ENCODE assay signal across 24 mouse cellular contexts in genomic region chr1:176082306-176082705, GRCm38 (mm10).
DNase-seq lines count a peak whose midpoint lies in the region; ATAC-seq lines count a peak whose summit lies in the region.
"Had no signal": no experiment of that assay in that cellular context is flagged by ENCODE, and none has a peak within 500 bp of the region (broad histone marks: within the 10 kb centered on the region; RNA-seq: fewer than 3 reads in every experiment).

No protein-coding gene starts in this region.

- intact Hi-C loops in left cerebral cortex, postnatal 4 days (cut with DNase I) = no loop called here

- H3K9me3 ChIP-seq in hindbrain, embryonic 13.5 days = no peaks in the 10 kb centered on the region
- H3K9me3 ChIP-seq in hindbrain, embryonic 10.5 days = no peaks in the 10 kb centered on the region
- no peaks in the 10 kb centered on the region for H3K9me3 ChIP-seq in hindbrain, embryonic 14.5 days (ENCODE audit: control insufficient read depth, low read length)
- H3K9me3 ChIP-seq: embryonic facial prominence, embryonic 15.5 days; forebrain, embryonic 15.5 days; kidney, embryonic 15.5 days; limb, embryonic 13.5 days; liver, embryonic 12.5 days; midbrain, embryonic 12.5 days had no signal

- H3K9ac ChIP-seq in hindbrain, embryonic 13.5 days = no peak overlapping the region
- H3K9ac ChIP-seq in hindbrain, embryonic 14.5 days = no peak overlapping the region
- H3K9ac ChIP-seq: embryonic facial prominence, embryonic 15.5 days; forebrain, embryonic 15.5 days; heart, embryonic 12.5 days; kidney, embryonic 15.5 days; limb, embryonic 13.5 days; liver, embryonic 12.5 days; midbrain, embryonic 12.5 days had no signal

- H3K4me2 ChIP-seq in hindbrain, embryonic 13.5 days = no peak overlapping the region
- no peak overlapping the region for H3K4me2 ChIP-seq in hindbrain, embryonic 14.5 days (replicated peaks)
- H3K4me2 ChIP-seq: embryonic facial prominence, embryonic 15.5 days; forebrain, embryonic 15.5 days; heart, embryonic 12.5 days; kidney, embryonic 15.5 days; limb, embryonic 13.5 days; liver, embryonic 12.5 days; midbrain, embryonic 12.5 days had no signal

- H3K4me1 ChIP-seq in hindbrain, embryonic 13.5 days (replicated peaks) = peaks cover 28% of the 10 kb centered on the region
- peaks cover 6% of the 10 kb centered on the region for H3K4me1 ChIP-seq in hindbrain, embryonic 10.5 days (replicated peaks)
- peaks cover 13% of the 10 kb centered on the region for H3K4me1 ChIP-seq in hindbrain, embryonic 14.5 days (replicated peaks; ENCODE audit: control insufficient read depth, insufficient read depth, low read length)
- H3K4me1 ChIP-seq: kidney, embryonic 15.5 days; liver, embryonic 12.5 days had no signal

- H3K36me3 ChIP-seq in hindbrain, embryonic 13.5 days = no peaks in the 10 kb centered on the region
- H3K36me3 ChIP-seq in hindbrain, embryonic 10.5 days = no peaks in the 10 kb centered on the region
- no peaks in the 10 kb centered on the region for H3K36me3 ChIP-seq in hindbrain, embryonic 14.5 days (replicated peaks; ENCODE audit: control insufficient read depth, insufficient read depth)
- H3K36me3 ChIP-seq: embryonic facial prominence, embryonic 15.5 days; forebrain, embryonic 15.5 days; heart, embryonic 12.5 days; kidney, embryonic 15.5 days; limb, embryonic 13.5 days; liver, embryonic 12.5 days; midbrain, embryonic 12.5 days had no signal

- ATAC-seq in hindbrain, embryonic 13.5 days (ENCODE audit: low FRiP score) = no peak
- ATAC-seq in hindbrain, embryonic 14.5 days (ENCODE audit: low FRiP score) = no peak
- ATAC-seq: liver, embryonic 12.5 days had no signal

- no peak overlapping the region for H3K4me3 ChIP-seq in hindbrain, embryonic 13.5 days
- H3K4me3 ChIP-seq in hindbrain, embryonic 10.5 days = no peak overlapping the region
- no peak overlapping the region for H3K4me3 ChIP-seq in hindbrain, embryonic 14.5 days (replicated peaks; ENCODE audit: low read length)
- H3K4me3 ChIP-seq: embryonic facial prominence, embryonic 15.5 days; forebrain, embryonic 15.5 days; heart, embryonic 12.5 days; kidney, embryonic 15.5 days; limb, embryonic 13.5 days; liver, embryonic 12.5 days; midbrain, embryonic 12.5 days had no signal

- peak; percentile 39 for DNase-seq in cerebellum, adult 9-11 months
- no peak for DNase-seq in cerebellum, adult 11 months
- DNase-seq in hindbrain, embryonic 10.5 days (ENCODE audit: low spot score) = no peak
- no peak for DNase-seq in hindbrain, embryonic 14.5 days (ENCODE audit: low spot score)
- DNase-seq in left cerebral cortex, postnatal 4 days = no peak
- no peak for DNase-seq in left cerebral cortex, adult 9 months (ENCODE audit: low spot score in 2 of 2)
- DNase-seq: adrenal gland, postnatal 25 days; embryo, embryonic 11 days; gastrocnemius, postnatal 25 days; heart, adult 18-20 months; heart, postnatal 10 days; kidney, adult 11 months; kidney, postnatal 36 days; layer of hippocampus, postnatal 36 days; lung, adult 18-20 months had no signal

- H3K27ac ChIP-seq in hindbrain, embryonic 13.5 days = peak overlapping the region; percentile 74
- H3K27ac ChIP-seq in hindbrain, embryonic 10.5 days = no peak overlapping the region
- H3K27ac ChIP-seq in hindbrain, embryonic 14.5 days = peak overlapping the region; percentile 71
- H3K27ac ChIP-seq: embryonic facial prominence, embryonic 15.5 days; forebrain, embryonic 15.5 days; kidney, embryonic 15.5 days; limb, embryonic 13.5 days; liver, embryonic 12.5 days; midbrain, embryonic 12.5 days; stomach, postnatal 0 days had no signal

- no peaks in the 10 kb centered on the region for H3K27me3 ChIP-seq in hindbrain, embryonic 13.5 days
- H3K27me3 ChIP-seq in hindbrain, embryonic 10.5 days (ENCODE audit: insufficient read depth, poor library complexity, severe bottlenecking) = no peaks in the 10 kb centered on the region
- H3K27me3 ChIP-seq in hindbrain, embryonic 14.5 days (ENCODE audit: control insufficient read depth, insufficient read depth, low read length) = no peaks in the 10 kb centered on the region
- H3K27me3 ChIP-seq: embryonic facial prominence, embryonic 15.5 days; forebrain, embryonic 15.5 days; heart, embryonic 12.5 days; kidney, embryonic 15.5 days; limb, embryonic 13.5 days; liver, embryonic 12.5 days; midbrain, embryonic 12.5 days had no signal

- 50% methylated on average over 4 of the region's 4 CpGs for WGBS in hindbrain, embryonic 13.5 days
- 68% methylated on average over 4 of the region's 4 CpGs for WGBS in hindbrain, embryonic 10.5 days
- WGBS in hindbrain, embryonic 14.5 days = 49% methylated on average over 4 of the region's 4 CpGs
